Mouse (Mus musculus) cerebellum, postnatal 36 days (tissue): ENCODE measurements around the gene Gpr153.

ENCODE experiments used
- DNase-seq, 2 experiments: peaks; one replicate each; pipeline ENCODE4 v3.0.0; 2021 to 2022; ENCODE audit warnings: mixed read lengths in 2 of 2

Gpr153 gene

DNA sequence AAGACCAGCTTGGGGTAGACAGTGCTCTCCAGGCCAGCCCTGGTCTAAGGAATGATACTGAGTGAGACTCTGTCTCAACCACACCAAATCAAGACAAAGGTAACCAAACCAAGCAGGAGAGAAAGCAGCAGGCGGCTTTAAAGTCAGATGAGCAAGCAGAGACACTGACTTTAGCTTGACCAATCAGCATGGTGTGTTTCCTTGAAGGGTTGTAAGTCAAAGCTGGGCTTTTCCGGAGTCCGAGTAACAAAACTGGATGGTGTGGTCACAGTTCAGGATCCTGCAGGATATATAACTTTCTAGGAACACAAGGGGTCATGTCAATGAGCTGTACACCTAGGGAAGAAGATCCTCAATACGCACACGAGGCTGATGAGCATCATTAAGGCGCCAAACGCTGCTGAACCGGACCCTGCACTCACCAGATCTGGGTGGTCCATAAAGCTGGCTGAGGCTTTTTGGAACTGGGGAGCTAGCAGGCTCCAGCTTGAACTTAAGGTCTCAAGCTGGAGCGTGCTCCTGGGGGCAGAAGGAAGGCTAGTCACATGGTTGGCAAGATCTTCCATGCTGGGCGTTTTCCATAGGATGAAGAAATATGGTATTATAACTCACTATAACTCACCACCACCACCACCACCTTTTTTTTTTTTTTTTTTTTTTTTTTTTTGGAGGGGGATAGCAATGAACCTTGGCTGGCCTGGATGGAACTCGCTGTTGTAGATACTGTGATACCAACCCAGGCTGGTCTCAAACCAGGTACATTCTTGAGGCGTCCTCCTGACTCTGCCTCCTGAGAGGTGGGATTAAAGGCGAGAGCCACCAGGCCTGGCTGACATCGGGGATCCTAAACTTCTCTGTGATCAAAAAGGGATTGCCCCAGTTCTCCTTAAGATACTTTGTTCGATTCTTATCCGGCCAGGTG, 50.9 kb downstream of the Gpr153 start:
- DNase-seq: no peak

- DNase-seq: peak; percentile 93 to 95
These were observed 51.8 kb downstream of the Gpr153 start, which contains the start of gene Rpl22 for GRCm38 (mm10) chr4:152325574-152326411. Gene Rpl22, plus strand, starts transcription at chr4:152325742.

- DNase-seq: no peak
These were observed 52.5 kb downstream of the Gpr153 start for GRCm38 (mm10) chr4:152326543-152326942.

DNA sequence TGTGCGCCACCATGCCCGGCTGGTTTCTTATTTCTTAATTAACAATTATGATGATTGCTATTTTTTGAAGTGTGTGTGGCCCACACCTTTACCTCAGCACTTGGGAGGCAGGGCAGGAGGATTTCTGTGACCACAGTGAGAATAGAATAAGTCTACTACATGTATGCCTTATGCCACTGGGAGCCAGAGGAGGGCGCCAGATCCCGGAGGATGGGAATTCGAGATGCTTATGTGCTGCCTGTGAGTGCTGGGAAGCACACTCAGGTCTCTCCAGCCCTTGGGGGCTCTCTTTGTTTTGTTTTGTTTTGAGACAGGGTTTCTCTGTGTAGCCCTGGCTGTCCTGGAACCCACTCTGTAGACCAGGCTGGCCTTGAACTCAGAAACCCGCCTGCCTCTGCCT, 54.7 kb downstream of the Gpr153 start:
- peak in 1 of 2 experiments; percentile 61 for DNase-seq

DNA sequence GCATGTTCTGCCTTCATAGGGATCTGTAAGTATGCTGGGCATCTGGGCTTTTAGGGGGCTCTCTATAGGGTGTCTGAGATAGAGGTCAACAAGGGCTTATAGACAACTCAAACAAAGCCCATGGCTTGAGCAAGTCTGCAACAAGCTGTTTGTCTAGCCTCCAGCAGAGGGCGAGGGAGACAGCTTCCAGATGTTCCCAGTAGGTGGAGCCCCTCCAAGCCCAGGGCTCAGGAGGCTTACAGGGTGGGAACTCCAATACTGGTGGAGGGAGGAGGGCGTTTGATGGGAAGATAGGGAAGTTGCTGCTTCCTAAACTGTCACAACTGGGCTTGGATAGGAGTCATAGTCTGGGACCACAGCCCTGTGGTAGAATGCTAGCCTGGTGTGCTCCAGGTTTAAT, 58.9 kb downstream of the Gpr153 start:
- no peak for DNase-seq

- DNase-seq: no peak
These were observed 59.6 kb downstream of the Gpr153 start for GRCm38 (mm10) chr4:152333587-152333986.
